Mouse (Mus musculus): ENCODE measurements at regions not wholly inside any gene's neighbourhood (a gene's known extent, or its start where the extent isn't known, plus 50 kb on each side); places are given as distances from the start of the nearest gene placed in this dataset.

GRCm38 (mm10) chr3:58320812-58321211 lies 93.7 kb upstream of the Tsc22d2 start:
- Histone ChIP-seq H3K9ac (ENCODE audit: low read depth, poor library complexity, severe bottlenecking) (no peak overlapping the region), H3K9me3 (replicated peaks; ENCODE audit: control insufficient read depth, insufficient read depth, low read length, poor library complexity, severe bottlenecking) (no peaks in the 10 kb centered on the region), H3K4me3 (ENCODE audit: low read depth, low read length) (no peak overlapping the region), H3K4me1 (ENCODE audit: control insufficient read depth, insufficient read depth, low read length) (no peaks in the 10 kb centered on the region), H3K36me3 (ENCODE audit: control insufficient read depth, insufficient read depth, low read length, poor library complexity, severe bottlenecking) (no peaks in the 10 kb centered on the region), H3K27ac (ENCODE audit: insufficient read depth, low read length) (no peak overlapping the region), H3K27me3 (ENCODE audit: control insufficient read depth, insufficient read depth, low read length, poor library complexity, severe bottlenecking) (no peaks in the 10 kb centered on the region)
- TF ChIP-seq EP300 (IDR thresholded peaks at IDR 0.05; ENCODE audit: insufficient read depth, low read depth, low read length) (no peak), POLR2A (IDR thresholded peaks at IDR 0.05; ENCODE audit: insufficient read depth, low read length) (no peak), CTCF (IDR thresholded peaks at IDR 0.05; ENCODE audit: low read depth, low read length) (no peak)

- Histone ChIP-seq H3K9ac (ENCODE audit: low read depth, poor library complexity, severe bottlenecking) (no peak overlapping the region), H3K36me3 (ENCODE audit: control insufficient read depth, insufficient read depth, low read length, poor library complexity, severe bottlenecking) (no peaks in the 10 kb centered on the region), H3K27me3 (ENCODE audit: control insufficient read depth, insufficient read depth, low read length, poor library complexity, severe bottlenecking) (no peaks in the 10 kb centered on the region), H3K4me3 (ENCODE audit: low read depth, low read length) (no peak overlapping the region), H3K4me1 (ENCODE audit: control insufficient read depth, insufficient read depth, low read length) (no peaks in the 10 kb centered on the region), H3K9me3 (replicated peaks; ENCODE audit: control insufficient read depth, insufficient read depth, low read length, poor library complexity, severe bottlenecking) (no peaks in the 10 kb centered on the region), H3K27ac (ENCODE audit: insufficient read depth, low read length) (no peak overlapping the region)
- no peak for TF ChIP-seq CTCF (IDR thresholded peaks at IDR 0.05; ENCODE audit: low read depth, low read length)
- no peak for TF ChIP-seq EP300 (IDR thresholded peaks at IDR 0.05; ENCODE audit: insufficient read depth, low read depth, low read length)
- TF ChIP-seq POLR2A (IDR thresholded peaks at IDR 0.05; ENCODE audit: insufficient read depth, low read length), result no peak
Measured at GRCm38 (mm10) chr3:58322322-58322721, 92.2 kb upstream of the Tsc22d2 start.

GRCm38 (mm10) chr3:58327721-58328120 lies 86.8 kb upstream of the Tsc22d2 start:
- H3K4me3 ChIP-seq (ENCODE audit: low read depth, low read length), result no peak overlapping the region
- H3K27me3 ChIP-seq (ENCODE audit: control insufficient read depth, insufficient read depth, low read length, poor library complexity, severe bottlenecking), result no peaks in the 10 kb centered on the region
- no peaks in the 10 kb centered on the region for H3K9me3 ChIP-seq (replicated peaks; ENCODE audit: control insufficient read depth, insufficient read depth, low read length, poor library complexity, severe bottlenecking)
- no peak overlapping the region for H3K9ac ChIP-seq (ENCODE audit: low read depth, poor library complexity, severe bottlenecking)
- H3K27ac ChIP-seq (ENCODE audit: insufficient read depth, low read length), result no peak overlapping the region
- no peaks in the 10 kb centered on the region for H3K36me3 ChIP-seq (ENCODE audit: control insufficient read depth, insufficient read depth, low read length, poor library complexity, severe bottlenecking)
- no peak for TF ChIP-seq POLR2A (IDR thresholded peaks at IDR 0.05; ENCODE audit: insufficient read depth, low read length)
- TF ChIP-seq EP300 (IDR thresholded peaks at IDR 0.05; ENCODE audit: insufficient read depth, low read depth, low read length), result no peak
- no peak for TF ChIP-seq CTCF (IDR thresholded peaks at IDR 0.05; ENCODE audit: low read depth, low read length)
- H3K4me1 ChIP-seq (ENCODE audit: control insufficient read depth, insufficient read depth, low read length), result no peaks in the 10 kb centered on the region

- no peaks in the 10 kb centered on the region for H3K4me1 ChIP-seq (ENCODE audit: control insufficient read depth, insufficient read depth, low read length)
- H3K36me3 ChIP-seq (ENCODE audit: control insufficient read depth, insufficient read depth, low read length, poor library complexity, severe bottlenecking), result no peaks in the 10 kb centered on the region
- no peak overlapping the region for H3K27ac ChIP-seq (ENCODE audit: insufficient read depth, low read length)
- H3K9me3 ChIP-seq (replicated peaks; ENCODE audit: control insufficient read depth, insufficient read depth, low read length, poor library complexity, severe bottlenecking), result no peaks in the 10 kb centered on the region; the same call in 1 of the 2 replicates
- no peak overlapping the region for H3K4me3 ChIP-seq (ENCODE audit: low read depth, low read length)
- H3K27me3 ChIP-seq (ENCODE audit: control insufficient read depth, insufficient read depth, low read length, poor library complexity, severe bottlenecking), result no peaks in the 10 kb centered on the region
- TF ChIP-seq CTCF (IDR thresholded peaks at IDR 0.05; ENCODE audit: low read depth, low read length) (no peak), EP300 (IDR thresholded peaks at IDR 0.05; ENCODE audit: insufficient read depth, low read depth, low read length) (no peak), POLR2A (IDR thresholded peaks at IDR 0.05; ENCODE audit: insufficient read depth, low read length) (no peak)
- no peak overlapping the region for H3K9ac ChIP-seq (ENCODE audit: low read depth, poor library complexity, severe bottlenecking)
Measured at GRCm38 (mm10) chr3:58330186-58330585, 84.3 kb upstream of the Tsc22d2 start.

- H3K27me3 ChIP-seq (ENCODE audit: control insufficient read depth, insufficient read depth, low read length, poor library complexity, severe bottlenecking), result no peaks in the 10 kb centered on the region
- H3K9ac ChIP-seq (ENCODE audit: low read depth, poor library complexity, severe bottlenecking), result no peak overlapping the region
- H3K27ac ChIP-seq (ENCODE audit: insufficient read depth, low read length), result no peak overlapping the region
- no peaks in the 10 kb centered on the region for H3K4me1 ChIP-seq (ENCODE audit: control insufficient read depth, insufficient read depth, low read length)
- H3K36me3 ChIP-seq (ENCODE audit: control insufficient read depth, insufficient read depth, low read length, poor library complexity, severe bottlenecking), result no peaks in the 10 kb centered on the region
- no peak overlapping the region for H3K4me3 ChIP-seq (ENCODE audit: low read depth, low read length)
- no peaks in the 10 kb centered on the region; the same call in 1 of the 2 replicates for H3K9me3 ChIP-seq (replicated peaks; ENCODE audit: control insufficient read depth, insufficient read depth, low read length, poor library complexity, severe bottlenecking)
- TF ChIP-seq EP300 (IDR thresholded peaks at IDR 0.05; ENCODE audit: insufficient read depth, low read depth, low read length) (no peak), CTCF (IDR thresholded peaks at IDR 0.05; ENCODE audit: low read depth, low read length) (no peak), POLR2A (IDR thresholded peaks at IDR 0.05; ENCODE audit: insufficient read depth, low read length) (no peak)
Measured at GRCm38 (mm10) chr3:58333997-58334396, 80.5 kb upstream of the Tsc22d2 start.

GRCm38 (mm10) chr3:58335277-58335676 lies 79.2 kb upstream of the Tsc22d2 start:
- Histone ChIP-seq H3K27ac (ENCODE audit: insufficient read depth, low read length) (no peak overlapping the region), H3K4me1 (ENCODE audit: control insufficient read depth, insufficient read depth, low read length) (no peaks in the 10 kb centered on the region), H3K27me3 (ENCODE audit: control insufficient read depth, insufficient read depth, low read length, poor library complexity, severe bottlenecking) (no peaks in the 10 kb centered on the region), H3K36me3 (ENCODE audit: control insufficient read depth, insufficient read depth, low read length, poor library complexity, severe bottlenecking) (no peaks in the 10 kb centered on the region), H3K4me3 (ENCODE audit: low read depth, low read length) (no peak overlapping the region), H3K9ac (ENCODE audit: low read depth, poor library complexity, severe bottlenecking) (no peak overlapping the region), H3K9me3 (replicated peaks; ENCODE audit: control insufficient read depth, insufficient read depth, low read length, poor library complexity, severe bottlenecking) (no peaks in the 10 kb centered on the region; the same call in 1 of the 2 replicates)
- TF ChIP-seq EP300 (IDR thresholded peaks at IDR 0.05; ENCODE audit: insufficient read depth, low read depth, low read length) (no peak), CTCF (IDR thresholded peaks at IDR 0.05; ENCODE audit: low read depth, low read length) (no peak), POLR2A (IDR thresholded peaks at IDR 0.05; ENCODE audit: insufficient read depth, low read length) (no peak)

Data from ES-Bruce4 (cell line).